Mouse (Mus musculus) megakaryocyte-erythroid progenitor cell, adult 5 weeks (primary cell): ENCODE data around the gene Frmd7. TPM values are rescaled to one million over a fixed set of nuclear protein-coding genes. Genes with fewer than 3 reads are reported as not detected.

Source experiments
- polyA plus RNA-seq: library from polyadenylated mRNA; stranded (reverse); fragments of >175 nt; gene quantifications from 2 replicates; pipeline ENCODE4 v1.2.3, GENCODE M21; 2012

Gene Frmd7
- polyA plus RNA-seq = not detected in 2 replicates

DNA sequence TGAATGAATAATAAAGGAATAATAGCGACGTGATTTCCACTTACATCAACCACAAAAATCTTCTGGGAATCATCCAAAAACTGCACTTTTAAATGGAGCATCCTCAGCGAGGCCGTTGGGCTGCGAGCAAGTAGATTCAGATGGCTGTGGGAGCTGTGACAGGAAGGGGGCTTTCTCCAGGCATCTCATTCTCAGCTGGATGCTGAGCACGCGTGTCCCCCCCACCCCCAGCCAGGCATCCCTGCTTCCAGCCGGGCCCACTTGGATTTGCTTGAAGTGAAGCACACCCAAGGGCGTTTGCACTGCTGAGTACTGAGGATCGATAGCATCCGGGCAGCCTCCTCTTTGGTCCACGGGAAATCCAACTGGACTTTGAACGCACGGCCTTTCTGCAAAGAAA lies at the start of gene Frmd7:
TSS of gene Frmd7 (minus strand) at position 101 of the 400 bp plus-strand sequence.

Other genes with a start within 250 kb of the Frmd7 start
- gene Stk26, start 101.7 kb downstream of the Frmd7 start, polyA plus RNA-seq = 29.9 and 32.0 TPM in 2 replicates
- 1.1 and 1.3 TPM in 2 replicates for gene Rap2c, start 75.3 kb upstream of the Frmd7 start, polyA plus RNA-seq